Mouse (Mus musculus) kidney, embryonic 16.5 days (tissue): ENCODE measurements around the gene Igf2r. TPM values are rescaled to one million over a fixed set of nuclear protein-coding genes. Genes with fewer than 3 reads are reported as not detected.
A peak's percentile ranks its signal among the peaks of the same experiment; 100 is the strongest.

Source experiments
- ATAC-seq: fragments of 200-750 bp; cut with Nextera tagmentation; 2 replicates; pipeline ENCODE4 v1.8.0; 2017; ENCODE audit warnings: moderate TSS enrichment; ENCODE audit not compliant: low FRiP score, low TSS enrichment
- H3K27ac ChIP-seq: fragments of 300-500 bp; sonication (generic); 2 replicates; pipeline ENCODE4 v1.5.1; 2014; ENCODE audit warnings: low read length
- H3K27me3 ChIP-seq: fragments of 300-500 bp; sonication (generic); 2 replicates; pipeline ENCODE4 v1.6.1; 2014; ENCODE audit warnings: low read length, control low read depth, mixed read lengths; ENCODE audit not compliant: insufficient read depth
- H3K36me3 ChIP-seq: fragments of 300-500 bp; sonication (generic); 2 replicates; pipeline ENCODE4 v1.6.1; 2014; ENCODE audit warnings: low read length, control low read depth, mixed read lengths; ENCODE audit not compliant: insufficient read depth
- H3K4me1 ChIP-seq: fragments of 300-500 bp; sonication (generic); 2 replicates; pipeline ENCODE4 v1.6.1; 2014; ENCODE audit warnings: low read length, control low read depth, mixed read lengths; ENCODE audit not compliant: insufficient read depth
- H3K4me2 ChIP-seq: fragments of 300-500 bp; sonication (generic); replicated peaks from 2 replicates; pipeline ENCODE4 v1.6.1; 2014; ENCODE audit warnings: low read depth, low read length
- H3K4me3 ChIP-seq: fragments of 300-500 bp; sonication (generic); 2 replicates; pipeline ENCODE4 v1.5.1; 2014; ENCODE audit warnings: mild to moderate bottlenecking, low read length
- H3K9ac ChIP-seq: fragments of 300-500 bp; sonication (generic); replicated peaks from 2 replicates; pipeline ENCODE4 v1.6.1; 2014; ENCODE audit warnings: low read length
- H3K9me3 ChIP-seq: fragments of 300-500 bp; sonication (generic); 2 replicates; pipeline ENCODE4 v1.6.1; 2016; ENCODE audit warnings: low read length, control low read depth
- WGBS: fragments of 180-500 bp; shearing (Covaris S2); extraction: QIAGEN DNeasy Blood & Tissue Kit; methylation state at CpG from one replicate; pipeline ENCODE4 v1.1.7; 2014; 5-methylcytosine and 5-hydroxymethylcytosine counted together
- polyA plus RNA-seq: library from polyadenylated mRNA; unstranded; fragments of >200 nt; fragmentation: Nextera tagmentation; extraction: Ambion mirVana; gene quantifications from 2 replicates; pipeline ENCODE4 v1.2.1, GENCODE M21; 2015

Gene Igf2r
- polyA plus RNA-seq, 1 experiment from 2014 or later, result 32.1 TPM

- peaks cover 73% of the 10 kb centered on the region for H3K36me3 ChIP-seq
These were observed 28.1 kb downstream of the Igf2r start for GRCm38 (mm10) chr17:12741218-12741968.

GRCm38 (mm10) chr17:12740317-12740716, 29.1 kb downstream of the Igf2r start:
- Histone ChIP-seq H3K4me1 (peaks cover 42% of the 10 kb centered on the region), H3K4me3 (no peak overlapping the region), H3K9me3 (peaks cover 31% of the 10 kb centered on the region), H3K36me3 (peaks cover 67% of the 10 kb centered on the region), H3K27ac (peak overlapping the region; percentile 27), H3K27me3 (no peaks in the 10 kb centered on the region), H3K9ac (no peak overlapping the region), H3K4me2 (no peak overlapping the region)
- ATAC-seq, result no peak
- WGBS, result 41% methylated on average over 2 of the region's 2 CpGs

More at GRCm38 (mm10) chr17:12741218-12741968, 28.1 kb downstream of the Igf2r start:
- peaks cover 31% of the 10 kb centered on the region for H3K9me3 ChIP-seq
- H3K4me2 ChIP-seq, result peak overlapping the region; percentile 55
- peak overlapping the region; percentile 59 for H3K4me3 ChIP-seq
- WGBS, result 45% methylated on average over 34 of the region's 45 CpGs
- peak overlapping the region; percentile 80 for H3K9ac ChIP-seq
- H3K27me3 ChIP-seq, result no peaks in the 10 kb centered on the region
- peak overlapping the region; percentile 82 for H3K27ac ChIP-seq
- peaks cover 35% of the 10 kb centered on the region for H3K4me1 ChIP-seq
- peak; percentile 92 for ATAC-seq

DNA sequence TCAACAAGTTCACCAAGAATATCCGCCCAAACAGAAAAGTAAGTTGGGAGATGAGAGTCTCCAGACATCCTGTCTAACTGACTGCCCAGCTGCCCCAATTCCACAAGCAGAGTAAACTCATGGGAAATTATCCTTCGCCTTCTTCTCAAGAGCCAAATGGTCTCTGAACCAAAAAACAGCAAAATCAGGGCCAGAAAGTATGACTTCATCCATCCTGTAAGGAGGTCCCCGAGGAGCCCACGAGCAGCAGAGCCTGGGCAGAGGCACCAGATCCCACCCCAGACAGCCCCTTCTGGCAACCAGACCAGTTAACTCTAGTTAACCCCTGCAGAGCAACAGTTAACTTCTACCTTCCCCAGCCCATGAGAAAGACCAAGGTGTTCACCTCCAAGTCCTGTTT, 29.9 kb downstream of the Igf2r start:
- Histone ChIP-seq H3K36me3 (peaks cover 59% of the 10 kb centered on the region), H3K27me3 (no peaks in the 10 kb centered on the region), H3K9me3 (peaks cover 28% of the 10 kb centered on the region), H3K9ac (no peak overlapping the region), H3K4me3 (no peak overlapping the region), H3K4me2 (no peak overlapping the region), H3K27ac (peak overlapping the region; percentile 57), H3K4me1 (peaks cover 42% of the 10 kb centered on the region)
- whole genome bisulfite sequencing, result 56% methylated on average over 4 of the region's 4 CpGs
- no peak for ATAC-seq

GRCm38 (mm10) chr17:12737934-12738333, 31.5 kb downstream of the Igf2r start:
- 35% methylated on average over 1 of the region's 1 CpGs for WGBS

GRCm38 (mm10) chr17:12734205-12734857, 35.1 kb downstream of the Igf2r start:
- WGBS, result 16% methylated on average over 12 of the region's 12 CpGs
- H3K9ac ChIP-seq, result peak overlapping the region; percentile 29; the same call in 1 of the 2 replicates
- H3K4me1 ChIP-seq, result peaks cover 25% of the 10 kb centered on the region
- ATAC-seq, result peak; percentile 77
- peak overlapping the region; percentile 38 for H3K4me2 ChIP-seq
- peak overlapping the region; percentile 84 for H3K27ac ChIP-seq
- H3K27me3 ChIP-seq, result no peaks in the 10 kb centered on the region
- H3K4me3 ChIP-seq, result peak overlapping the region; percentile 23
- peaks cover 20% of the 10 kb centered on the region for H3K36me3 ChIP-seq
- no peaks in the 10 kb centered on the region for H3K9me3 ChIP-seq

More at GRCm38 (mm10) chr17:12737934-12738333, 31.5 kb downstream of the Igf2r start:
- H3K27me3 ChIP-seq, result no peaks in the 10 kb centered on the region
- peaks cover 40% of the 10 kb centered on the region for H3K4me1 ChIP-seq
- H3K4me3 ChIP-seq, result no peak overlapping the region
- H3K36me3 ChIP-seq, result peaks cover 43% of the 10 kb centered on the region
- peaks cover 22% of the 10 kb centered on the region for H3K9me3 ChIP-seq
- H3K4me2 ChIP-seq, result no peak overlapping the region
- peak overlapping the region; percentile 8; the same call in 1 of the 2 replicates for H3K27ac ChIP-seq
- ATAC-seq, result no peak
- H3K9ac ChIP-seq, result 0 out of 2 replicates have a peak overlapping the region, but pooled peaks have one; percentile 13

DNA sequence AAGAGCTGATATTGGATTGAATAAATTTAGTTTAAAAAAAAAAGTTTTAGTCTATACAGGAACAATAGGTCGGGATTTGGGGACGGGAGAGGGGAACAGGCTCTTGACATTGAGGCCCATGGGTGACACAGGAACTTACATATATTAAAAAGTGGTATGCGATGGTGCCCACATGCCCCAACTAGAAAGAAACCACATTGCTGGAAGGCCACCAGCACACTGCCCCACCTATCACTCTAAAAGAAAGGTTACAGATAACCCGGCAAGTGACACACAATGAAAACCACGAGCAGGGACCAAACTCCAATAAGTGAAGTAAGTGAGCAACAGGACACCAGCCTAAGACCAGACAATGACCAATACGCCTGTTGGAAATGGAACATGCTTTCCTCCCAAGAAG, 36.3 kb downstream of the Igf2r start:
- H3K4me2 ChIP-seq, result no peak overlapping the region
- no peak overlapping the region for H3K27ac ChIP-seq
- no peak overlapping the region for H3K9ac ChIP-seq
- no peak for ATAC-seq
- H3K27me3 ChIP-seq, result no peaks in the 10 kb centered on the region
- 90% methylated on average over 6 of the region's 6 CpGs for WGBS
- H3K36me3 ChIP-seq, result peaks cover 17% of the 10 kb centered on the region
- peaks cover 24% of the 10 kb centered on the region for H3K4me1 ChIP-seq
- no peaks in the 10 kb centered on the region for H3K9me3 ChIP-seq
- no peak overlapping the region for H3K4me3 ChIP-seq

DNA sequence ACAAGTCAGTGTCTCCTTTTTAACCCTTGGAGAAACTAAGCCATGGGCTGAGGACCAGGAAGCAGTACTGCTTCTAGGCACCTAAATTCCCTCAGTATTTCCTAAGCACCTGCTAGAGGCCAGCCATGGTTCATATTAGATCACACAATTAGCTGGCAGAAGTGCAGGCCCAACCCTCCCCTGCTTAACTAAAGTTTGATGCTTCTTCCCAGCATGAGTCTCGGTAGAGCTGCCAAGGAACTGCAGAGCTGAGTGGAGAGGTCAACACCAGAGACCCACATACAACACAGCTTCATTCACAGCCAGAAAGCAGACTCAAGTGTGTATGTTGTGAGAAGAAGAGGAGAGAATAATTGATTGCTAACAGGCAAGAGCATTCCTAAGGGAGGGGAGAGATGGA, 40.9 kb downstream of the Igf2r start:
- H3K27ac ChIP-seq, result no peak overlapping the region
- peaks cover 32% of the 10 kb centered on the region for H3K4me1 ChIP-seq
- H3K4me3 ChIP-seq, result no peak overlapping the region
- H3K27me3 ChIP-seq, result no peaks in the 10 kb centered on the region
- peaks cover 10% of the 10 kb centered on the region for H3K36me3 ChIP-seq
- no peak for ATAC-seq
- no peak overlapping the region for H3K9ac ChIP-seq
- no peaks in the 10 kb centered on the region for H3K9me3 ChIP-seq
- WGBS, result 64% methylated on average over 1 of the region's 1 CpGs
- no peak overlapping the region for H3K4me2 ChIP-seq

DNA sequence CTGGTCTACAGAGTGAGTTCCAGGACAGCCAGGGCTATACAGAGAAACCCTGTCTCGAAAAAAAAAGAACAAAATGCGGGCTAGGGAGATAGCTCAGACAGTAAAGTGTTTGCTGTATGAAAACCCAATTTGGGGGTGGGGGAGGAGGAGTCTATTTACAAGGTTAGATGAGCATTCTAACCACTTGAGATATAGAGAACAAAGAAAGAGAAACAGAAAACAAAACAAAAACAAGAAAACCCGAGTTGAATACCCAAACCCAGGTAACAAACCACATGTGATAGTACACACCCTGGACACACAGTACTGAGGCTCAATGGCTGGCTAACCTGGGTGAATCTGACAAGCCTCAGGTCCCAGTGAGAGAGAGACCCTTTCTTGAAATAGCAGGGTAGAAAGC, 41.7 kb downstream of the Igf2r start:
- WGBS, result 80% methylated on average over 3 of the region's 3 CpGs
- peaks cover 10% of the 10 kb centered on the region for H3K36me3 ChIP-seq
- H3K9ac ChIP-seq, result no peak overlapping the region
- H3K27ac ChIP-seq, result no peak overlapping the region
- H3K9me3 ChIP-seq, result no peaks in the 10 kb centered on the region
- no peak for ATAC-seq
- no peak overlapping the region for H3K4me3 ChIP-seq
- no peaks in the 10 kb centered on the region for H3K27me3 ChIP-seq
- no peak overlapping the region for H3K4me2 ChIP-seq
- H3K4me1 ChIP-seq, result peaks cover 38% of the 10 kb centered on the region

- Histone ChIP-seq H3K4me1 (peaks cover 39% of the 10 kb centered on the region), H3K4me3 (no peak overlapping the region), H3K4me2 (no peak overlapping the region), H3K27me3 (no peaks in the 10 kb centered on the region), H3K36me3 (peaks cover 14% of the 10 kb centered on the region), H3K9me3 (no peaks in the 10 kb centered on the region), H3K27ac (peak overlapping the region; percentile 92), H3K9ac (no peak overlapping the region)
- 21% methylated on average over 4 of the region's 4 CpGs for WGBS
- peak; percentile 37; the same call in 1 of the 2 replicates for ATAC-seq
These were observed 43.6 kb downstream of the Igf2r start for GRCm38 (mm10) chr17:12725871-12726270.
